Mouse (Mus musculus) left cerebral cortex, postnatal 25 days (tissue): ENCODE measurements around the gene Poc1b. TPM values are rescaled to one million over a fixed set of nuclear protein-coding genes. Genes with fewer than 3 reads are reported as not detected.
"Not testable (repeated sequence)": the region's sequence is repeated elsewhere in the genome, so short reads cannot be mapped to it uniquely, and the experiment has no call there.

Experiments used
- DNase-seq, 2 experiments: peaks; one replicate each; pipeline ENCODE4 v3.0.0; 2022; ENCODE audit warnings: low spot score in 2 of 2, mixed read lengths in 1 of 2
- intact Hi-C: fragments of 180-260 bp; cut with DNase I; formaldehyde crosslinking; loops from one replicate; pipeline ENCODE4 v1.15.1; 2025
- total RNA-seq, 2 experiments: library from RNA; stranded (reverse); gene quantifications; 2 replicates each; pipeline ENCODE4 v1.2.3; 2021

Gene Poc1b
- total RNA-seq, 2 experiments from 2014 or later: 7.8 to 8.3 TPM

- no peak for DNase-seq
- intact Hi-C loops: no loop called here
Observed at GRCm38 (mm10) chr10:99146596-99146995, 39.8 kb downstream of the Poc1b start.

- DNase-seq: no peak
- intact Hi-C loops: loop anchor here (5.0 kb wide), 1 partner anchor 38 kb away; no protein-coding TSS in a partner anchor
Observed at GRCm38 (mm10) chr10:99150016-99150415, 43.2 kb downstream of the Poc1b start.

- intact Hi-C loops: loop anchor here (5.0 kb wide), 1 partner anchor 39 kb away; no protein-coding TSS in a partner anchor
- no peak for DNase-seq
Observed at GRCm38 (mm10) chr10:99151580-99151979, 44.7 kb downstream of the Poc1b start.

GRCm38 (mm10) chr10:99152063-99152462 lies 45.2 kb downstream of the Poc1b start:
- intact Hi-C loops: loop anchor here (5.0 kb wide), 1 partner anchor 40 kb away; no protein-coding TSS in a partner anchor
- DNase-seq: no peak

GRCm38 (mm10) chr10:99154635-99155034 lies 47.8 kb downstream of the Poc1b start:
- intact Hi-C loops: loop anchor here (5.0 kb wide), 1 partner anchor 42 kb away; no protein-coding TSS in a partner anchor
- no peak for DNase-seq

- intact Hi-C loops: no loop called here
- no peak for DNase-seq
Observed at GRCm38 (mm10) chr10:99156808-99157207, 50.0 kb downstream of the Poc1b start.

- DNase-seq, intact Hi-C loops: not testable (repeated sequence)
Observed at GRCm38 (mm10) chr10:99157697-99158096, 50.9 kb downstream of the Poc1b start.

GRCm38 (mm10) chr10:99161987-99162582 lies 55.2 kb downstream of the Poc1b start:
- intact Hi-C loops: loop anchor here (1.0 to 10.0 kb wide), 3 partner anchors 233 to 454 kb away; no protein-coding TSS in a partner anchor

GRCm38 (mm10) chr10:99163002-99163401 lies 56.2 kb downstream of the Poc1b start:
- DNase-seq: no peak
- intact Hi-C loops: loop anchor here (10.0 kb wide), 1 partner anchor 232 kb away; no protein-coding TSS in a partner anchor

More at GRCm38 (mm10) chr10:99161987-99162582, 55.2 kb downstream of the Poc1b start:
- peak in 1 of 2 experiments; percentile 35 for DNase-seq

GRCm38 (mm10) chr10:99164871-99165477 lies 58.1 kb downstream of the Poc1b start:
- intact Hi-C loops: loop anchor here (1.0 to 10.0 kb wide), 3 partner anchors 230 to 454 kb away; no protein-coding TSS in a partner anchor
- peak in 1 of 2 experiments; percentile 61 for DNase-seq

- DNase-seq: no peak
- intact Hi-C loops: loop anchor here (5.0 to 10.0 kb wide), 2 partner anchors 229 to 296 kb away; no protein-coding TSS in a partner anchor
Observed at GRCm38 (mm10) chr10:99165751-99166282, 59.0 kb downstream of the Poc1b start.

- DNase-seq: peak in 1 of 2 experiments; percentile 72
- intact Hi-C loops: loop anchor here (5.0 to 10.0 kb wide), 2 partner anchors 228 to 296 kb away; no protein-coding TSS in a partner anchor
Observed at GRCm38 (mm10) chr10:99166392-99166791, 59.6 kb downstream of the Poc1b start.

GRCm38 (mm10) chr10:99168404-99168803 lies 61.6 kb downstream of the Poc1b start:
- no peak for DNase-seq
- intact Hi-C loops: loop anchor here (5.0 to 10.0 kb wide), 2 partner anchors 226 to 294 kb away; no protein-coding TSS in a partner anchor

- peak in 1 of 2 experiments; percentile 53 for DNase-seq
- intact Hi-C loops: loop anchor here (1.0 to 10.0 kb wide), 3 partner anchors 93 to 293 kb away; no protein-coding TSS in a partner anchor
Observed at GRCm38 (mm10) chr10:99168840-99169764, 62.3 kb downstream of the Poc1b start.

- intact Hi-C loops: loop anchor here (1.0 to 10.0 kb wide), 4 partner anchors 73 to 293 kb away; no protein-coding TSS in a partner anchor
- DNase-seq: peak; percentile 40 to 81
Observed at GRCm38 (mm10) chr10:99169765-99170129, 62.9 kb downstream of the Poc1b start.

GRCm38 (mm10) chr10:99171961-99172497 lies 65.2 kb downstream of the Poc1b start:
- intact Hi-C loops: loop anchor here (5.0 kb wide), 1 partner anchor 70 kb away; no protein-coding TSS in a partner anchor

GRCm38 (mm10) chr10:99172906-99173507 lies 66.2 kb downstream of the Poc1b start:
- DNase-seq: no peak
- intact Hi-C loops: loop anchor here (5.0 kb wide), 1 partner anchor 69 kb away; no protein-coding TSS in a partner anchor

More at GRCm38 (mm10) chr10:99171961-99172497, 65.2 kb downstream of the Poc1b start:
- peak in 1 of 2 experiments; percentile 62 for DNase-seq

GRCm38 (mm10) chr10:99176911-99177310 lies 70.1 kb downstream of the Poc1b start:
- intact Hi-C loops: no loop called here
- DNase-seq: no peak
